Mouse (Mus musculus): ENCODE measurements at regions not wholly inside any gene's neighbourhood (a gene's known extent, or its start where the extent isn't known, plus 50 kb on each side); places are given as distances from the start of the nearest gene placed in this dataset.

DNA sequence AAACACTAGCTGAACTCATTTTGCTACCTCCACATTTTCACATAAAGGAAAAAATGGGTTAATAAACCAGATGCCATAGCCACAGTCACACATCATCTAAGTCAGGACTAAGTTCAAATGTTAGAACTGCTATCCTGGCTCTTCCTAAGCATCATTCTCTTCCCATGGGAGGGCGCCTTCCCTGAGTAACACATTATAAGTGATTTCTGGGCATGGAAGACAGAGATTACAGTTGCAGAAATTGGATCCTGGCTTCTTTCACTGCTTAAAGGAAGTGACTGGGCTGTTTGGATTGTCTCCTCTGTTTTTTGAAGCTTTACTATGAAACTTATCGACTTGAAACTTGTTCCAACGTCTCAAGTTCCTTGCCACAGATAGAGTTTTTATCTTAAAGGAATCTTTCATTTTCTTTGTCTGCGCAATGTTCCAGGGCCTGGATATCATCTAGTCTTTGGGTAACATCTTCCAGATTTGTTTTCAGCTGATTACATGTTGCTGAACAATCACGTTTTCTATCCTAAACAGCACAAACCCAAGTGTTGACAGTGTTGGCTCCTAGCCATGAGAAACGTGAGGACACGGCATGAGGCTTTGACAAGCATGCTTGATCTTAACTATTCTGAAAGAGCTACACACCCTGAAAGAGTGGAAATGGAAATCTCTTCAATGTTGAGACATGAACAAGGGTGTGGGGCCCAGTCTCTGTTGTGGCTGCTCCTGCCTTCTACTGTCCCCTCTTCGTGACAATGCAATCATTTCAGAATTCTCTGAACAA lies 700.9 kb upstream of the Zeb2 start:
- Histone ChIP-seq H3K27ac (ENCODE audit: low read length) (no peak overlapping the region), H3K27me3 (replicated peaks; ENCODE audit: control insufficient read depth, insufficient read depth, low read length) (no peaks in the 10 kb centered on the region), H3K9me3 (ENCODE audit: control insufficient read depth, low read length) (no peaks in the 10 kb centered on the region), H3K36me3 (ENCODE audit: control insufficient read depth, insufficient read depth, low read length) (no peaks in the 10 kb centered on the region), H3K4me1 (ENCODE audit: control insufficient read depth, insufficient read depth, low read length) (no peaks in the 10 kb centered on the region), H3K4me2 (ENCODE audit: low read depth, low read length) (no peak overlapping the region), H3K4me3 (ENCODE audit: low read length) (no peak overlapping the region), H3K9ac (ENCODE audit: low read depth, low read length) (no peak overlapping the region)
- no peak for ATAC-seq
- WGBS = 65% methylated on average over 8 of the region's 8 CpGs

DNA sequence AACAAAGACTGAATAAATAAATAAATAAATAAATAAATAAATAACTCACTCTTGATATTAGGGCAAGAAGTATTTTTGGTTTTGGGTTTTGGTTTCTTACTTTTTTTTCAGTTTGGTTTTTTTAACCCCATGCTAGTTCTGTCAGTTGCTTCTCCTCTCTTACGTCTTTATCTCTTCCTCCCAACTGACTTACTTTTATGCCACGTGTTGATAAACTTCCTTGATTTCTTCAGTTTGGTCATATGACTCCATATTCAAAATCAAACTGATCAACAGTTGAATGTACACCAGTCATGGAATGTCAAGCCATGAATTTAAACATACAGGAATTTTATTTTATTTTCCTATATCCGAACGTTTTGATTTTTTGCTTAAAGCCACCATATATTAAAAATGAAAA lies 697.5 kb upstream of the Zeb2 start:
- ATAC-seq = no peak
- Histone ChIP-seq H3K36me3 (ENCODE audit: control insufficient read depth, insufficient read depth, low read length) (no peaks in the 10 kb centered on the region), H3K9me3 (ENCODE audit: control insufficient read depth, low read length) (no peaks in the 10 kb centered on the region), H3K27me3 (replicated peaks; ENCODE audit: control insufficient read depth, insufficient read depth, low read length) (no peaks in the 10 kb centered on the region), H3K4me1 (ENCODE audit: control insufficient read depth, insufficient read depth, low read length) (no peaks in the 10 kb centered on the region), H3K4me3 (ENCODE audit: low read length) (no peak overlapping the region), H3K4me2 (ENCODE audit: low read depth, low read length) (no peak overlapping the region), H3K9ac (ENCODE audit: low read depth, low read length) (no peak overlapping the region), H3K27ac (ENCODE audit: low read length) (no peak overlapping the region)
- WGBS = 91% methylated on average over 4 of the region's 4 CpGs

DNA sequence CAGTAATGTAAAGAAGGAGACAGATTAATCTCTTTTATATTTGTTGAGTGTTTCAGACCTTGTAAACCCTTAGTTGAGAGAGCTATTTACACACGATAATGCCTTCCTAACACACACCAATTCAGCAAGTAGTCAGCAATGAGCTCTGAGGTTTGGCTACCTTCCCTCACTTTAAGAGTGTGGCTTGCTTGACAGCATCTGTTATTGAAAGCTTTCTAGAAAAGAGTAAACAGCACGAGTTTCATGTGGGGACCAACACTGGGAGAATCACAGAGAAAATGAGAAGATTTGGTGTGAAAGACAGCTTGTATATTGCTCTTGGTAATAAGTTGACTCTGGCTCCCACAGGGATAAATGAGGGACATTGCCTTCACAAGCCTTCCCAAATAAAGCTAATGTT lies 688.1 kb upstream of the Zeb2 start:
- H3K4me2 ChIP-seq (ENCODE audit: low read depth, low read length) = no peak overlapping the region
- no peaks in the 10 kb centered on the region for H3K4me1 ChIP-seq (ENCODE audit: control insufficient read depth, insufficient read depth, low read length)
- 54% methylated on average over 2 of the region's 2 CpGs for WGBS
- no peaks in the 10 kb centered on the region for H3K27me3 ChIP-seq (replicated peaks; ENCODE audit: control insufficient read depth, insufficient read depth, low read length)
- no peak overlapping the region for H3K9ac ChIP-seq (ENCODE audit: low read depth, low read length)
- no peak overlapping the region for H3K27ac ChIP-seq (ENCODE audit: low read length)
- no peak overlapping the region for H3K4me3 ChIP-seq (ENCODE audit: low read length)
- H3K9me3 ChIP-seq (ENCODE audit: control insufficient read depth, low read length) = no peaks in the 10 kb centered on the region
- ATAC-seq = no peak
- no peaks in the 10 kb centered on the region for H3K36me3 ChIP-seq (ENCODE audit: control insufficient read depth, insufficient read depth, low read length)

DNA sequence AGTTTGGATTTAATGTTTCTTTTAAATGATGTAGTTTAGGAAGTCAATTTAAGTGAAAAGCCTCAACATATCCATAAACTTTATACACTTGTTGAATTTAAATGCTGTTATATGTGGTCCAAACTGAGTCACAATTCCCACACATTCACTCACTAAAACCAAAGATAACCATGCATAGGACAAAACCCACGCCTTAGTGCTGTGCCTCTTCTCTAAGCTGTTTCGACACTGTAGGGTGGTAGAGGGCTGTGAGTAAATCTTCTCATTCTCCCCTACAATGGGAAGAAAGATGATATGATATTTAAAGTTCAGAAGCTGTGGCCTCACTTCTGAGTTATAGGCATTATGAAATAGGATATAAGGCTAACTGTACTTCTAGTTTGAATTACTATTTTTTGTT lies 682.9 kb upstream of the Zeb2 start:
- no peak for ATAC-seq
- H3K4me3 ChIP-seq (ENCODE audit: low read length) = no peak overlapping the region
- no peaks in the 10 kb centered on the region for H3K27me3 ChIP-seq (replicated peaks; ENCODE audit: control insufficient read depth, insufficient read depth, low read length)
- no peaks in the 10 kb centered on the region for H3K36me3 ChIP-seq (ENCODE audit: control insufficient read depth, insufficient read depth, low read length)
- H3K9me3 ChIP-seq (ENCODE audit: control insufficient read depth, low read length) = no peaks in the 10 kb centered on the region
- H3K27ac ChIP-seq (ENCODE audit: low read length) = no peak overlapping the region
- H3K9ac ChIP-seq (ENCODE audit: low read depth, low read length) = no peak overlapping the region
- WGBS = 81% methylated on average over 2 of the region's 2 CpGs
- H3K4me2 ChIP-seq (ENCODE audit: low read depth, low read length) = no peak overlapping the region
- no peaks in the 10 kb centered on the region for H3K4me1 ChIP-seq (ENCODE audit: control insufficient read depth, insufficient read depth, low read length)

DNA sequence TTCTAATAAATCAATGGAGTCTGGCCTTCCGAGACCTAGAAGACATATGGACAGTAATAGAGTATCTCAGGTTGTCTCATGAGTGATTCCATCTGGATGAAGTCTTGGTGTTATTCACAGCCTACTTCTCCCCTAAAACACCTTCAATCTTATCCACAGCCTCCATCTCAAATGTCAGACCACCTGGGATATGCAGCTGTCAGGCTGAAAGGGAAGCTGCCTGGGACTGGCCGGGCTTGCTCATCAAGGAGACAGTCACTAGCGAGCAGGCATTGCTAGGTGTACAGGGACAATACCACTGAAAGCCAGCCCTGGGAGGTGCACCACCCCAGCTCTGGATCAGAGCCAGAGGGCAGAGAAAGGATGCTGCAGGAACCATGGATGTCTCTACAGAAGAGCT lies 676.4 kb upstream of the Zeb2 start:
- H3K9ac ChIP-seq (ENCODE audit: low read depth, low read length) = no peak overlapping the region
- ATAC-seq = no peak
- H3K36me3 ChIP-seq (ENCODE audit: control insufficient read depth, insufficient read depth, low read length) = no peaks in the 10 kb centered on the region
- no peak overlapping the region for H3K4me3 ChIP-seq (ENCODE audit: low read length)
- no peak overlapping the region for H3K4me2 ChIP-seq (ENCODE audit: low read depth, low read length)
- H3K27ac ChIP-seq (ENCODE audit: low read length) = no peak overlapping the region
- 56% methylated on average over 3 of the region's 3 CpGs for WGBS
- no peaks in the 10 kb centered on the region for H3K27me3 ChIP-seq (replicated peaks; ENCODE audit: control insufficient read depth, insufficient read depth, low read length)
- no peaks in the 10 kb centered on the region for H3K9me3 ChIP-seq (ENCODE audit: control insufficient read depth, low read length)
- H3K4me1 ChIP-seq (ENCODE audit: control insufficient read depth, insufficient read depth, low read length) = no peaks in the 10 kb centered on the region

DNA sequence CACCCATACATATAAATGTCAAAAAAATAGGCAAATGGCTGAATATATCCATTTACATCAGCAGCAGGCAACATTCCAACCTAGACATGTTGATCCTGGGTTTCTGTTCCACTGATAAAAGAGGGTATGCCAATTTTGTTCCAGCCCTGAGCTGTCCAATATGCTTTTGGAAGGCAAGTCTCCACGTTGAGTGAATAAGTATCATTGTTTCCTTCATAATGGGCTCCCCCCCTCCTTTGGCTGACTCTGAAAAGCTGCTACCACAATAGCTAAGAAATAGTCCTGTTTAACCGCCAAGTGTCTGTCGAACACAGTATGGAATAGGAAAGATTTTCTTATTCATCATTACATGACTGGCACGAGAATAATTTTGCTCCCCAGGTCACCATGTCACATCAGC lies 672.5 kb upstream of the Zeb2 start:
- Histone ChIP-seq H3K27me3 (replicated peaks; ENCODE audit: control insufficient read depth, insufficient read depth, low read length) (no peaks in the 10 kb centered on the region), H3K4me3 (ENCODE audit: low read length) (no peak overlapping the region), H3K27ac (ENCODE audit: low read length) (no peak overlapping the region), H3K4me1 (ENCODE audit: control insufficient read depth, insufficient read depth, low read length) (no peaks in the 10 kb centered on the region), H3K9me3 (ENCODE audit: control insufficient read depth, low read length) (no peaks in the 10 kb centered on the region), H3K4me2 (ENCODE audit: low read depth, low read length) (no peak overlapping the region), H3K9ac (ENCODE audit: low read depth, low read length) (no peak overlapping the region), H3K36me3 (ENCODE audit: control insufficient read depth, insufficient read depth, low read length) (no peaks in the 10 kb centered on the region)
- 69% methylated on average over 4 of the region's 4 CpGs for WGBS
- ATAC-seq = no peak

DNA sequence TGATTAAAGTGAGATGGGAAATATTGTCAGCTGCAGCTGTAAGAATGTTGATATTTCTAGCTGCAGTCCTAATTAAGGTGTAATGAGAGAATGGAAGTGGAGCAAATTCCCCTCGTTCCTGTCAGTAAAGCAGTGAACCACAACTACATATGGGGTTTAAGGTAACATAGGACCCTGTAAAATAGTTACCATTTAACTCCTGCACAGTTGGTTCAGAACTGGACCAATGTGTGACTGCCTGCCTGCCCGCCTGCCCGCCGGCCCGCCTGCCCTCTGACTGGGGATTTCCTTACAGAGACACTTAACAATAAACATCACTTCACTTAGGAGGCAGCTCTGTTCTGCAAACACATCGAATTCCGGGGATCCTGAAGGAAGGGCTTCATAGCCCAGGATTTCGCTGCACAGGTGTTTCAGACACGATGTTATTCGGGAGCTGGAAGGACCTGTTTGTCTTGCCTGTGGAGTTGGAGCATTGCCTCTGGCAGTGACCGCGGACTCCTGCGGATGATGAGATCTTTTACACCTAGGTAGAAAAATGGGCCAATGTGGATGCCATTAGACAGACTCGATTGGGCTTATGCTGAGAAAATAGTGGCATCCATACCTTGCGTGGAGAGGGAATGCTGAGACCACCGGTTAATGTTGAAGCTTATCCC lies 670.7 kb upstream of the Zeb2 start:
- Histone ChIP-seq H3K9ac (ENCODE audit: low read depth, low read length) (no peak overlapping the region), H3K27me3 (replicated peaks; ENCODE audit: control insufficient read depth, insufficient read depth, low read length) (no peaks in the 10 kb centered on the region), H3K36me3 (ENCODE audit: control insufficient read depth, insufficient read depth, low read length) (no peaks in the 10 kb centered on the region), H3K4me1 (ENCODE audit: control insufficient read depth, insufficient read depth, low read length) (no peaks in the 10 kb centered on the region), H3K4me2 (ENCODE audit: low read depth, low read length) (no peak overlapping the region), H3K9me3 (ENCODE audit: control insufficient read depth, low read length) (no peaks in the 10 kb centered on the region), H3K4me3 (ENCODE audit: low read length) (no peak overlapping the region), H3K27ac (ENCODE audit: low read length) (no peak overlapping the region)
- WGBS = 47% methylated on average over 16 of the region's 16 CpGs
- no peak for ATAC-seq

DNA sequence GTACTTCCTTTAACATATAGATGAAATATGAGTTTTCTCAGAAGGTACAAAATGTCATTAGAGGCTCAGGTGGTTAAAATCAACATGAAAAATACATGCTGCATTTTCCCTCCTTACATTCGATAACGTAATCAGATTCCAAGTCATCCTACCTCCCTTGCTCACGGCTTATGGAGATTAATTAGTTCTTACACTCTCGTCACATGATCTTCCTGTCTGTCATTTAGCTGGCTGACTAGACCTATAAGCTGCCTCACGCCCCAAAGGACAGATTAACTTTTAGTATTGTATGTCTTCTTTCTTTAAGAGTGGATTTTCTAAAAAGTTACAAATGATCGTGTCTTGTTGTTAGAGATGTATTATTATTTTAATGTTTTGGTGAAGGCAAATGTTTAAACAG lies 669.6 kb upstream of the Zeb2 start:
- Histone ChIP-seq H3K27me3 (replicated peaks; ENCODE audit: control insufficient read depth, insufficient read depth, low read length) (no peaks in the 10 kb centered on the region), H3K9ac (ENCODE audit: low read depth, low read length) (no peak overlapping the region), H3K36me3 (ENCODE audit: control insufficient read depth, insufficient read depth, low read length) (no peaks in the 10 kb centered on the region), H3K9me3 (ENCODE audit: control insufficient read depth, low read length) (no peaks in the 10 kb centered on the region), H3K4me2 (ENCODE audit: low read depth, low read length) (no peak overlapping the region), H3K4me1 (ENCODE audit: control insufficient read depth, insufficient read depth, low read length) (no peaks in the 10 kb centered on the region), H3K27ac (ENCODE audit: low read length) (no peak overlapping the region), H3K4me3 (ENCODE audit: low read length) (no peak overlapping the region)
- whole genome bisulfite sequencing = 66% methylated on average over 6 of the region's 6 CpGs
- no peak for ATAC-seq

DNA sequence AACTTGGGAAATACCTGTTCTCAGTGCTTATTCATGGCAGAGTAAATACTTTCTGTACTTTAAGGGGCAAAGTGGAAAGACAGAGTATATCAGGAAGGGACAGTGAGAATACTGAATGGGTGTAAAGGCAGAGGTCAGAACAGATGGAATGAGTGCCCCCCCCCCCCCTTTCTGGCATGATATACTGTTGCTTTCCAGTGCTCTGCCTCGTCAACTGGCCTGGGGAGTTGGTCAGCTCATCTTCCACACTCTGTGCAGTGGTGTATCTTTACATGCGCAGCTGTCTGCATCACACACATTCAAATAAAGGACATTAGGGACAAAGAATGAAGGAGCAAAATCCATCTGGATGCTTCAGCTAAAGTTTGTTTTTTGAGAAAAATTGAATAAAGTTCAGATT lies 668.5 kb upstream of the Zeb2 start:
- Histone ChIP-seq H3K27me3 (replicated peaks; ENCODE audit: control insufficient read depth, insufficient read depth, low read length) (no peaks in the 10 kb centered on the region), H3K9me3 (ENCODE audit: control insufficient read depth, low read length) (no peaks in the 10 kb centered on the region), H3K27ac (ENCODE audit: low read length) (no peak overlapping the region), H3K36me3 (ENCODE audit: control insufficient read depth, insufficient read depth, low read length) (no peaks in the 10 kb centered on the region), H3K4me1 (ENCODE audit: control insufficient read depth, insufficient read depth, low read length) (no peaks in the 10 kb centered on the region), H3K4me3 (ENCODE audit: low read length) (no peak overlapping the region), H3K4me2 (ENCODE audit: low read depth, low read length) (no peak overlapping the region), H3K9ac (ENCODE audit: low read depth, low read length) (no peak overlapping the region)
- 80% methylated on average over 2 of the region's 2 CpGs for WGBS
- ATAC-seq = no peak
